Mouse (Mus musculus): ENCODE results near the gene Gal3st1. TPM values are rescaled to one million over a fixed set of nuclear protein-coding genes. Genes with fewer than 3 reads are reported as not detected.
"Not testable (repeated sequence)": the region's sequence is repeated elsewhere in the genome, so short reads cannot be mapped to it uniquely, and the experiment has no call there.

The Gal3st1 gene
- polyA plus RNA-seq, 1 experiment from 2014 or later: 1.5 TPM

DNA sequence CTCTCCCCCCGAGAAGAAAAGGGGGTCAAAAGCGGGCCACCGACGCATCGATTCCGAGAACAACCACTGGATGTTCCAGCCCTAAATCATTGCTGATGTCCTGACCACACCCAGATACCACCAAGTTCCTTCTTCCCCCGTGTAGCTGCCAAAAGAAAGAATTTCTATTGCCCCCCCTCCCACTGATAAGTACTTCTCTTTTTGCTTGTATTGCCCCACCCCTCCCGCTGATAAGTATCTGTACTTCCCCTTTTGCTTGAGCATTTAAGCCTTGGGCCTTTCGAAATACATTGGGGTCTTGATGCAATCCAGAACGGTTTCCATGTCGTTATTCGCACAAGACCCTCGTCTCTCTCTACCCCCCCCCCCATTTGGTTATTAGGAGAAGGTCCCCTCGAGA is 32.4 kb downstream of the Gal3st1 start:
- 91% methylated on average over 14 of the region's 14 CpGs for WGBS
- H3K9me3 ChIP-seq; ATAC-seq (replicated peaks); H3K9ac ChIP-seq (replicated peaks); H3K4me2 ChIP-seq (replicated peaks); H3K27me3 ChIP-seq; H3K27ac ChIP-seq (replicated peaks); H3K36me3 ChIP-seq; H3K4me3 ChIP-seq; H3K4me1 ChIP-seq: not testable (repeated sequence)

DNA sequence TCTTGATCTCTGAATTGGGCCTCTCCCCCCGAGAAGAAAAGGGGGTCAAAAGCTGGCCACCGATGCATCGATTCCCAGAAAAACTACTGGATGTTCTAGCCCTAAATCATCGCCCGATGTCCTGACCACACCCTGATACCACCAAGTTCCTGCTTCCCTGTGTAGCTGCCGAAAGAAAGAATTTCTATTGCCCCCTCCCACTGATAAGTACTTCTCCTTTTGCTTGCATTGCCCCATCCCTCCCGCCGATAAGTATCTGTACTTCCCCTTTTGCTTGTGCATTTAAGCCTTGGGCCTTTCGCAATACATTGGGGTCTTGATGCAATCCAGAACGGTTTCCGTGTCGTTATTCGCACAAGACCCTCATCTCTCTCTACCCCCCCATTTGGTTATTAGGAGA is 38.7 kb downstream of the Gal3st1 start:
- H3K36me3 ChIP-seq; H3K9ac ChIP-seq (replicated peaks); ATAC-seq (replicated peaks); H3K4me2 ChIP-seq (replicated peaks); H3K9me3 ChIP-seq; H3K27me3 ChIP-seq; H3K4me1 ChIP-seq; H3K4me3 ChIP-seq; H3K27ac ChIP-seq (replicated peaks): not testable (repeated sequence)
- 92% methylated on average over 13 of the region's 13 CpGs for WGBS

DNA sequence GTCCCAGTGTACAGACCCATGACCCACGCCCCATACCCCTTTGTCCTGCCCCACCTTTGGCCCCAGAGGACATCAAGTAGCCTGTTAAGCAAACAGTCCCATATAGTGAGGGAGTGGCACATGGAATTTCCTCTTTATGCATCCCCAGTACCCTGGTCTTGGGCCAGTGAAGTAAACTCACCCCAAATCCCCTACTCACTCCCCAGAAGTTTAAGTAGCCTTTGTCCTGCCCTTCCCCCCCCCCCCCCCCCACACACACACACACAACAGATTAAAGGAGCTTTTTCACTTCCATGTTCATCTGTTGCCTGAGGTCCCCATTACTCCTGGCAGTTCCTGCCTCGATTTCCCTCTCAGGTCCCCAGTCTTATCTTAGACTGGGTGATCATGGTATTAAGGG is 39.9 kb downstream of the Gal3st1 start:
- no peak overlapping the region for H3K4me3 ChIP-seq
- ATAC-seq (replicated peaks): no peak
- WGBS: 83% methylated on average over 2 of the region's 2 CpGs

DNA sequence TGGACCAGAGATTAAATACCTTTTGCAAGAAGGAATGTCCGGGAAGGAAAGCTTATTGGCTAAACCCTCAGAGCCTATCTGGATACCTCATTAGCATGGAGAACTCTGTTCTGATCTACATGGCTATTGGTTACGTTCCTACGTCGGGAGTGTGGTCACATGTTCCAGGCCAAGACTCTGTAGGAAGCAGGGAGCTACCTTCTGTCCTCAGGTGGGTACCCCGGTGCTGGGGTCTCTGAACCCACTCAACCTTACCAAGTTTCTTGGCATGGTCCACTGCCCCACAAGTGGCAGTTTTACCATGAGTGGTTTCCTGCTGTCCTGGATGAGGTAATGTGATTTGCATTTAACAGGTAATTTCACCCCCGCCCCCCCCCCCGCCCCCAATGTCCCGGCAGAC is 43.6 kb downstream of the Gal3st1 start:
- H3K27me3 ChIP-seq: 0 out of 2 replicates have a peak, but pooled peaks cover 3% of the 10 kb centered on the region
- 82% methylated on average over 8 of the region's 8 CpGs for WGBS
- no peak overlapping the region for H3K4me2 ChIP-seq (replicated peaks)
- H3K9me3 ChIP-seq: no peaks in the 10 kb centered on the region
- H3K27ac ChIP-seq (replicated peaks): no peak overlapping the region
- H3K4me3 ChIP-seq: no peak overlapping the region
- H3K9ac ChIP-seq (replicated peaks): no peak overlapping the region
- no peak for ATAC-seq (replicated peaks)
- 0 out of 2 replicates have a peak, but pooled peaks cover 3% of the 10 kb centered on the region for H3K4me1 ChIP-seq
- no peaks in the 10 kb centered on the region for H3K36me3 ChIP-seq

More for the DNA sequence above, 39.9 kb downstream of the Gal3st1 start:
- H3K4me2 ChIP-seq (replicated peaks): no peak overlapping the region
- H3K27me3 ChIP-seq: no peaks in the 10 kb centered on the region
- no peaks in the 10 kb centered on the region for H3K36me3 ChIP-seq
- no peak overlapping the region for H3K9ac ChIP-seq (replicated peaks)
- H3K9me3 ChIP-seq: no peaks in the 10 kb centered on the region
- 0 out of 2 replicates have a peak, but pooled peaks cover 3% of the 10 kb centered on the region for H3K4me1 ChIP-seq
- no peak overlapping the region for H3K27ac ChIP-seq (replicated peaks)

DNA sequence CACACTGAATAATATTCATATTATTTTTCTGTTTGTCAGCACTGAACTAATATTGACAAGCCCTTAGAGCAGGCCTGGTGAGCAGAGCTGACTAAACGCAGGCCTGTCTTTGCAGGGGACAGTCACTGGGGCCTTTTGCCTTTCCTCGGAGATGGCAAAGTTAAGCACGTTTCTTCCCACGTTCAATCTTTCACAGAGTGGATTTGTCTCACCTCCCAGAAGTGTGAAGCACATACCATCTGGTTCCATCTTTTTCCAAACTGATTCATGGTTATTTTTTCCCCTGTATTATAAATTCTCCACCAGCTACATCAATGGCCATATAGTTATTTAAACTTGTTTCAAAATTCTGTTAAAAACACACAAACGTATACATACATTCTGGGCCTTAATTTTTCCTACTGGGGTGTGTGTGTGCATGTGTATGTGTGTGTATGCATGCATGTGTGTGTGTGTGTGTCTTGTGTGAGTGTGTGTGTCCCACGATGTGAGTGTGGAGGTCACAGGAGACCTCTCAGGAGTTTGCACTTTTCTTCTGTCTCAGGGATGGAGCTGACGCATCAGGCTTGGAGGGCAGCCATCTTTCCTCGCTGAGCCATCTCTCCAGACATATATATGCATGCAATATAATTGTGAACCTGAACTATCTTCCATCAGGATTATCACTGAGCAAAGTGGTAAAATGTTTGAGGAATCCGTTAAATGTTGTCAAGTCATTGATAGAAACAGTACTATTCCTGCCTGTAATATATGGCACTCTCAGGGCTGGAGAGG is 44.3 kb downstream of the Gal3st1 start:
- 63% methylated on average over 9 of the region's 9 CpGs for WGBS
- Histone ChIP-seq H3K27ac (replicated peaks) (no peak overlapping the region), H3K4me1 (0 out of 2 replicates have a peak, but pooled peaks cover 3% of the 10 kb centered on the region), H3K27me3 (0 out of 2 replicates have a peak, but pooled peaks cover 3% of the 10 kb centered on the region), H3K4me2 (replicated peaks) (no peak overlapping the region), H3K36me3 (no peaks in the 10 kb centered on the region), H3K4me3 (no peak overlapping the region), H3K9me3 (no peaks in the 10 kb centered on the region), H3K9ac (replicated peaks) (no peak overlapping the region)
- ATAC-seq (replicated peaks): no peak

DNA sequence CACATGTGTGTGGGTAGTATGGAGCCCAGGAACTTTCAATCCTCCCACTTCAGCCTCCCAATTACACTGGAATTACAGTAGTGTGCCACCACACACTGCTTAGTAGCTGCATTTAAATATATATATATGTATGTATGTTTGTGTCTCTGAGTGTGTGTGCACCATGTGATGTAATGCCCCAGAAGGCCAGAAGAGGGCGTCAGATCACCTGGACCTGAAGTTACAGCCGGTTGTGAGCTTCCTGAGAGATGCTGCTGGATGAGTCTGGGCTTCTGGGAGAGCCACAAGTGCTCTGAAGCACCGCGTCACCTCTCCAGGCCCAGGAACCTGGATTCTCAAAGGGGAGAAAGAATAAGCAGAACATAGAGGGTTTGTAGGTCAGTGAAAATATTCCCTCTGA is 45.9 kb downstream of the Gal3st1 start:
- WGBS: 61% methylated on average over 4 of the region's 4 CpGs
- H3K36me3 ChIP-seq: no peaks in the 10 kb centered on the region
- no peak overlapping the region for H3K9ac ChIP-seq (replicated peaks)
- no peak overlapping the region for H3K4me3 ChIP-seq
- H3K27me3 ChIP-seq: 0 out of 2 replicates have a peak, but pooled peaks cover 3% of the 10 kb centered on the region
- H3K4me2 ChIP-seq (replicated peaks): no peak overlapping the region
- H3K4me1 ChIP-seq: 0 out of 2 replicates have a peak, but pooled peaks cover 3% of the 10 kb centered on the region
- no peaks in the 10 kb centered on the region for H3K9me3 ChIP-seq
- no peak overlapping the region for H3K27ac ChIP-seq (replicated peaks)
- no peak for ATAC-seq (replicated peaks)

DNA sequence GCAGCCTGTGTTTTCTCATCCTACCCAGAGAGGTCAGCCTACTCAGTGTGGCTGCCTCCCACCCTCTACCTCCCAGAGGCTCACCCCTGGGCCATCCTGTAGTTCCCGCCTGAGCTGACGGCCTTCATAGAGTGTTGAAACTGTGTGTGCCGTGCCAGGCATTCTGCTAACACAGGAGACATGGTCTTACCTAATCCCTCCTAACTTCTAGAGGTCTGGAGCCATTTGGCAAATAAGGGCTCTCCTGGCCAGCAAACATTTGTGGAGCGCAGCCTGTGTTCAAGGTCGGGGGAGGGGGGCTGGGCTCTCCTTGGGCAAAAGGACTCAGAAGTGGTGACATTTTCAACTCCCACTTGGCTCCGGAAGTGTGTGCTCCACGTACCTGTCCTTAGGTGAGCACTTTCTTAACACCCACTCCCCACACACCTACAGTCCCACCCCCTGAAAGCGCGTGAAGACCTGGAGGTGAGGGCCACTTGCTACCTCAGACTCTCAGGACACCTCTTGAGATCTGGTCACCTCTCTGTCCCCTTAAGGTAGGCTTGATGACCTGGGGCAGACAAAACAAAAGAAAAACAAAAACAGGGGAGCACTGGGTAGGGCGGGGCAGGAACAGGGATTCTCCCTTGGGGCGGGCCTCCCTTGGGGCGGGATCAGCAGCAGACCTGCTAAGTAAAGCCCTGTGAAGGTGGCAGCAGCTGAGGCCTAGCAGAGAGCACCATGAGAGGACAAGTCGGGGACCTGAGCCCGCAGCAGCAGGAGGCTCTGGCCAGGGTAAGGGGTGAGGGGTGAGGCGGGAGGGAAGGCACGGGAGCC is 47.9 kb downstream of the Gal3st1 start, which contains the start of gene Sec14l4:
Sec14l4 (plus strand) TSS at position 337 of the 816 bp plus-strand sequence.
- 40% methylated on average over 16 of the region's 16 CpGs for WGBS
- no peak for ATAC-seq (replicated peaks)

DNA sequence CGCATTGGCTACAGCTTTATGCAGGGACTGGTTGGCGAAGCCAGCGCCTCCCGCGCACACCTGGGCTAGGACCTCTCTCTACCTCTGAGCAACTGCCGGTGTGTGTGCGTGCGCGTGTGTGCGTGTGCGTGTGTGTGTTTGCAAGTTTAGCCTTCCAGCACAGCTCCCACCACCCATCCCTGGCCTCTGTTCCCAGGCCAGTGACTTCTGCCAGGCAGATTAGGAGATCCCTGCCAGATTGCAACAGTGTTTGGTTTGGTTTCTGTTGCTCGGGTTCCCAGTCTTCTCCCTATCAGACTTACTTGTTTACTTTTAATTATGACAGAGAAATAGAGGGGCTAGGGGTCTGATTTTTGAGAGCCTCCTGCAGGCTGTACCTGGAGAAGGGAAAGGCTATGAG is 48.5 kb downstream of the Gal3st1 start:
- H3K9ac ChIP-seq (replicated peaks): no peak overlapping the region
- 0 out of 2 replicates have a peak, but pooled peaks cover 3% of the 10 kb centered on the region for H3K27me3 ChIP-seq
- H3K4me2 ChIP-seq (replicated peaks): no peak overlapping the region
- no peak overlapping the region for H3K4me3 ChIP-seq
- no peaks in the 10 kb centered on the region for H3K9me3 ChIP-seq
- no peaks in the 10 kb centered on the region for H3K36me3 ChIP-seq
- WGBS: 33% methylated on average over 12 of the region's 12 CpGs
- H3K4me1 ChIP-seq: 0 out of 2 replicates have a peak, but pooled peaks cover 3% of the 10 kb centered on the region
- no peak overlapping the region for H3K27ac ChIP-seq (replicated peaks)
- ATAC-seq (replicated peaks): no peak

More for the DNA sequence above, 47.9 kb downstream of the Gal3st1 start, which contains the start of gene Sec14l4:
- Histone ChIP-seq H3K9ac (replicated peaks) (no peak within 1 kb of the TSS), H3K27me3 (0 out of 2 replicates have a peak, but pooled peaks cover 3% of the 10 kb centered on the region), H3K27ac (replicated peaks) (no peak within 1 kb of the TSS), H3K4me3 (no peak within 1 kb of the TSS), H3K36me3 (no peaks in the 10 kb centered on the region), H3K4me1 (0 out of 2 replicates have a peak, but pooled peaks cover 3% of the 10 kb centered on the region), H3K9me3 (no peaks in the 10 kb centered on the region), H3K4me2 (replicated peaks) (no peak within 1 kb of the TSS)

DNA sequence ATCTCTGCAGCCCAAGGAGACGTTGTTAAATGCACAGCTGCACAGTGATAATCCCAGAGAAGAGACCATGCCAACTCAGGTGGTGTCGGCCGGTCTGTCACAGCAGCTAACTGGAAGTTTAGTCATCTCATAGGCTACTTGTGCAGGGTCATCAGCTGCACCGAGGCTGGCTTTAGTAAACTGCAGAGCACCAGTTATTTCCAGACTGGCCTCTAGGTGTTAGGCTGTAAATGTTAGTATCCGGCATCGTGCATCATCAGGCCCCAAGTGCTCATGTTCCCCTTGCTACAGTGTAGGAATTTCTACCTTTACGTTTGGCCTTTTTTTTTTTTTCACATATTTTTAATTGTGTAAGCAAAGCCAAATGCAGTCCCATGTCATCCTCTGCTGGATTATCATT is 50.0 kb downstream of the Gal3st1 start:
- Histone ChIP-seq H3K9ac (replicated peaks) (no peak overlapping the region), H3K27ac (replicated peaks) (no peak overlapping the region), H3K9me3 (no peaks in the 10 kb centered on the region), H3K4me1 (no peaks in the 10 kb centered on the region), H3K4me2 (replicated peaks) (no peak overlapping the region), H3K27me3 (0 out of 2 replicates have a peak, but pooled peaks cover 3% of the 10 kb centered on the region), H3K4me3 (no peak overlapping the region), H3K36me3 (no peaks in the 10 kb centered on the region)
- no peak for ATAC-seq (replicated peaks)
- WGBS: 73% methylated on average over 7 of the region's 7 CpGs

DNA sequence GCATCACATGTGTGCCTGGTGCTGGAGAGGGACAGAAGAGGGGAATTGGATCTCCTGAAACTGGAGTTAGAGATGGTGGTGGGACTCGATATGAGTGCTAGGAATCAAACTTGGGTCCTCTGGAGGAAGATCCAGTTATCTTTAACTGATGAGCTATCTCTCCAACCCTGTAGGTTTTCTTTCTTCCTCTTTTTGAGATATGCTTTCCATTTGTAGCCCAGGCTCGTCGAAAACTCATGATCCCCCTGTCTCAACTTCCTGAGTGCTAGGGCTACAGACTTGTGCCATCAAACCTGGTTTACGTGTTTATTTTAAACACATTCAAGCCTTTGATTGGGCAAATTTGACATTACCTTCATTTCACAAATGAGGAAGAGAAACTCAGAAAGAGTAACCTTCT is 50.7 kb downstream of the Gal3st1 start:
- H3K4me3 ChIP-seq: no peak overlapping the region
- H3K36me3 ChIP-seq: no peaks in the 10 kb centered on the region
- WGBS: 90% methylated on average over 4 of the region's 4 CpGs
- no peak overlapping the region for H3K9ac ChIP-seq (replicated peaks)
- H3K4me2 ChIP-seq (replicated peaks): no peak overlapping the region
- 0 out of 2 replicates have a peak, but pooled peaks cover 3% of the 10 kb centered on the region for H3K27me3 ChIP-seq
- H3K27ac ChIP-seq (replicated peaks): no peak overlapping the region
- no peaks in the 10 kb centered on the region for H3K4me1 ChIP-seq
- no peak for ATAC-seq (replicated peaks)
- no peaks in the 10 kb centered on the region for H3K9me3 ChIP-seq

DNA sequence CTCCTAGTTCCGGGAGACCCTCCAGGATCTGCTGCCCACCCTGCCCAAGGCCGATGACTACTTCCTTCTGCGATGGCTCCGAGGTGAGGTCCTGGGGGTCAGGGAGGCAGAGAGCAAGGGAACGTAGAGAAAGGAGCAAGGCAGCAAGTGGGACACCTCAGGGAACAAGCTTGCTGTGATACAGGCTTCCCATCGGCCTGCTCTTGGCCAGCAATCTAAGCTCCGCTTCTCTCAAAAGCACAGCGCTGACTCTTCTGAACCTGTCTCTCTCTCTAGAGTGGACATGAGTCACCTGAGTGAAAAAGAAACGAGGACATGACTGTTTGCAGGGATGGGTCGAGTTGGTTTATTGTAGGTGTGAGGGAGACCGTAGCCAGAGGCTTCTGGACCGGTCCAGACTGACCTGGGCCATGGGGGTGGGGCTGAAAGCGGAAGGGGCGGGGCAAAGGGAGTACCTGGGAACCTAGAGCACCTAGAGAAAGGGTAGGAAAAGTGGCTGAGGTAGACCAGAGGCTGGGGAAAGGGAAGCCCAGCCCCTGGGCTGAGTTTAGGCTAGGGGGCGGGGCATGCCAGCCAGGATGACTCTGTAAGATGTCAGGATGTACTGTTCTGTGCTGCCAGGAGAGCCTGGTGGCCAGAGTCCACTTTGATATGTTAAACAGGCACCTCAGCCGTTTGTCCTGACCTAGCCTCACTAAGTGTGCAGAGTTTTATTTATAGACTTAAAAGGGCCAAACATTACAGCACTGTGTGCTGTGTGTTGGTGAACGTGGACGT is 51.9 kb downstream of the Gal3st1 start:
- WGBS: 70% methylated on average over 18 of the region's 18 CpGs
- no peak overlapping the region for H3K4me3 ChIP-seq
- no peaks in the 10 kb centered on the region for H3K36me3 ChIP-seq
- no peak for ATAC-seq (replicated peaks)
- no peak overlapping the region for H3K4me2 ChIP-seq (replicated peaks)
- no peaks in the 10 kb centered on the region for H3K4me1 ChIP-seq
- 0 out of 2 replicates have a peak, but pooled peaks cover 3% of the 10 kb centered on the region for H3K27me3 ChIP-seq
- H3K9ac ChIP-seq (replicated peaks): no peak overlapping the region
- no peaks in the 10 kb centered on the region for H3K9me3 ChIP-seq
- no peak overlapping the region for H3K27ac ChIP-seq (replicated peaks)

All from forebrain, embryonic 15.5 days (tissue).